Mouse (Mus musculus) CH12.LX (cell line): ENCODE data around the gene Timm22. TPM values are rescaled to one million over a fixed set of nuclear protein-coding genes. Genes with fewer than 3 reads are reported as not detected.
A peak's percentile ranks its signal among the peaks of the same experiment; 100 is the strongest.

Source experiments
- DNase-seq: peaks from one replicate; pipeline ENCODE4 v3.0.0-alpha.2; 2013; ENCODE audit errors: extremely low read depth
- H3K27ac ChIP-seq: 2 replicates; pipeline ENCODE4 v1.5.1; 2012; ENCODE audit warnings: low read depth, mild to moderate bottlenecking, control low read depth, moderate library complexity; ENCODE audit not compliant: insufficient read depth
- H3K27me3 ChIP-seq: replicated peaks from 2 replicates; pipeline ENCODE3; 2012; ENCODE audit warnings: inconsistent platforms
- H3K36me3 ChIP-seq, 2 experiments: replicated peaks in 1 of 2; 2 replicates each; pipeline versions ENCODE3 to v1.6.1; 2012; ENCODE audit warnings: inconsistent platforms in 1 of 2, low read length in 1 of 2, mild to moderate bottlenecking in 1 of 2, mixed read lengths in 1 of 2, moderate library complexity in 1 of 2; ENCODE audit not compliant: control insufficient read depth in 1 of 2, insufficient read depth in 1 of 2
- H3K4me1 ChIP-seq, 2 experiments: 2 replicates each; pipeline ENCODE4 v1.6.1; 2012; ENCODE audit warnings: inconsistent platforms in 1 of 2, moderate library complexity in 1 of 2; ENCODE audit not compliant: insufficient read depth in 2 of 2, control insufficient read depth in 1 of 2
- H3K4me2 ChIP-seq: 2 replicates; pipeline ENCODE4 v1.6.1; 2012; ENCODE audit warnings: low read depth, mild to moderate bottlenecking, control low read depth; ENCODE audit not compliant: poor library complexity, insufficient read depth, severe bottlenecking
- H3K4me3 ChIP-seq, 3 experiments: fragments of 150-350 bp in 1 of 3; sonication (generic) in 1 of 3; replicated peaks in 1 of 3; 2 replicates each; pipeline versions ENCODE3 to v1.5.1; 2011 to 2012; ENCODE audit warnings: low read depth in 2 of 3, low read length in 2 of 3, mild to moderate bottlenecking in 2 of 3, moderate library complexity in 2 of 3, control low read depth in 1 of 3, improper control_type of control experiment in 1 of 3, inconsistent platforms in 1 of 3, mixed read lengths in 1 of 3; ENCODE audit not compliant: poor library complexity in 1 of 3
- H3K79me2 ChIP-seq: replicated peaks from 2 replicates; pipeline ENCODE4 v1.6.1; 2012; ENCODE audit warnings: mild to moderate bottlenecking, moderate library complexity; ENCODE audit not compliant: control insufficient read depth, poor library complexity, insufficient read depth, severe bottlenecking; ENCODE audit errors: extremely low read depth
- H3K9ac ChIP-seq: 2 replicates; pipeline ENCODE4 v1.6.1; 2012; ENCODE audit warnings: low read depth, mild to moderate bottlenecking, control low read depth, moderate library complexity; ENCODE audit not compliant: insufficient read depth
- H3K9me3 ChIP-seq: replicated peaks from 2 replicates; pipeline ENCODE3; 2012; ENCODE audit warnings: low read length, inconsistent platforms, mixed read lengths
- BHLHE40 ChIP-seq: IDR thresholded peaks from 2 replicates; pipeline ENCODE4 v1.6.1; 2011; ENCODE audit warnings: mild to moderate bottlenecking, low read depth, low read length, improper control_type of control experiment
- CHD1 ChIP-seq: IDR thresholded peaks from 2 replicates; pipeline ENCODE4 v1.6.1; 2012; ENCODE audit warnings: low read depth, low read length, improper control_type of control experiment, inconsistent platforms
- CHD2 ChIP-seq: IDR thresholded peaks from 2 replicates; pipeline ENCODE4 v1.6.1; 2011; ENCODE audit warnings: low read length, improper control_type of control experiment
- ELF1 ChIP-seq: IDR thresholded peaks from 2 replicates; pipeline ENCODE4 v1.6.1; 2014; ENCODE audit warnings: low read depth, mild to moderate bottlenecking, inconsistent platforms, low read length, improper control_type of control experiment
- EP300 ChIP-seq: IDR thresholded peaks from 2 replicates; pipeline ENCODE4 v1.6.1; 2011; ENCODE audit warnings: low read length, improper control_type of control experiment
- ETS1 ChIP-seq: conservative IDR thresholded peaks from 2 replicates; pipeline ENCODE4 v1.6.1; 2012; ENCODE audit warnings: low read depth, mild to moderate bottlenecking, inconsistent platforms, low read length, improper control_type of control experiment, moderate library complexity
- GABPA ChIP-seq: IDR thresholded peaks from 2 replicates; pipeline ENCODE4 v1.6.1; 2012; ENCODE audit warnings: low read depth, low read length, improper control_type of control experiment, inconsistent platforms; ENCODE audit not compliant: insufficient replicate concordance
- HCFC1 ChIP-seq: IDR thresholded peaks from 2 replicates; pipeline ENCODE4 v1.6.1; 2012; ENCODE audit warnings: low read depth, mild to moderate bottlenecking, inconsistent platforms, low read length, improper control_type of control experiment
- IRF4 ChIP-seq: IDR thresholded peaks from 2 replicates; pipeline ENCODE4 v1.6.1; 2014; ENCODE audit warnings: low read depth, mild to moderate bottlenecking, inconsistent platforms, low read length, improper control_type of control experiment
- KAT2A ChIP-seq: IDR thresholded peaks from 2 replicates; pipeline ENCODE4 v1.6.1; 2012; ENCODE audit warnings: low read length, improper control_type of control experiment, inconsistent platforms; ENCODE audit not compliant: insufficient replicate concordance
- MAFK ChIP-seq: IDR thresholded peaks from 2 replicates; pipeline ENCODE4 v1.6.1; 2011; ENCODE audit warnings: low read length, improper control_type of control experiment; ENCODE audit not compliant: insufficient replicate concordance
- MAX ChIP-seq: IDR thresholded peaks from 2 replicates; pipeline ENCODE4 v1.6.1; 2011; ENCODE audit warnings: low read length, improper control_type of control experiment
- MAZ ChIP-seq: IDR thresholded peaks from 2 replicates; pipeline ENCODE4 v1.6.1; 2012; ENCODE audit warnings: low read depth, mild to moderate bottlenecking, inconsistent platforms, low read length, improper control_type of control experiment, moderate library complexity
- MEF2A ChIP-seq: IDR thresholded peaks from 2 replicates; pipeline ENCODE4 v1.6.1; 2014; ENCODE audit warnings: low read depth, mild to moderate bottlenecking, inconsistent platforms, low read length, improper control_type of control experiment, borderline replicate concordance
- MXI1 ChIP-seq: IDR thresholded peaks from 2 replicates; pipeline ENCODE4 v1.6.1; 2011; ENCODE audit warnings: mild to moderate bottlenecking, low read depth, low read length, improper control_type of control experiment
- MYC ChIP-seq: IDR thresholded peaks from 2 replicates; pipeline ENCODE4 v1.6.1; 2011; ENCODE audit warnings: low read depth, mild to moderate bottlenecking, improper control_type of control experiment, low read length
- NELFE ChIP-seq: IDR thresholded peaks from 2 replicates; pipeline ENCODE4 v1.6.1; 2011; ENCODE audit warnings: low read depth, low read length, improper control_type of control experiment
- NRF1 ChIP-seq: IDR thresholded peaks from 2 replicates; pipeline ENCODE4 v1.6.1; 2014; ENCODE audit warnings: low read depth, mild to moderate bottlenecking, inconsistent platforms, low read length, improper control_type of control experiment, moderate library complexity
- PAX5 ChIP-seq: IDR thresholded peaks from 2 replicates; pipeline ENCODE4 v1.6.1; 2012; ENCODE audit warnings: low read length, inconsistent platforms, mixed read lengths
- POLR2A ChIP-seq: IDR thresholded peaks from 2 replicates; pipeline ENCODE4 v1.6.1; 2011; ENCODE audit warnings: low read depth, mild to moderate bottlenecking, improper control_type of control experiment, low read length
- POLR2AphosphoS2 ChIP-seq: IDR thresholded peaks from 2 replicates; pipeline ENCODE4 v1.6.1; 2011; ENCODE audit warnings: low read depth, low read length, improper control_type of control experiment
- RCOR1 ChIP-seq: conservative IDR thresholded peaks from 2 replicates; pipeline ENCODE4 v1.6.1; 2012; ENCODE audit warnings: low read depth, mild to moderate bottlenecking, inconsistent platforms, low read length, improper control_type of control experiment
- SIN3A ChIP-seq: IDR thresholded peaks from 2 replicates; pipeline ENCODE4 v1.6.1; 2012; ENCODE audit warnings: low read length, improper control_type of control experiment, inconsistent platforms
- SMC3 ChIP-seq: IDR thresholded peaks from 2 replicates; pipeline ENCODE4 v1.6.1; 2011; ENCODE audit warnings: low read depth, low read length, improper control_type of control experiment
- TBP ChIP-seq: conservative IDR thresholded peaks from 2 replicates; pipeline ENCODE4 v1.6.1; 2011; ENCODE audit warnings: low read depth, low read length, improper control_type of control experiment
- TCF12 ChIP-seq: IDR thresholded peaks from 2 replicates; pipeline ENCODE4 v1.6.1; 2014; ENCODE audit warnings: low read depth, mild to moderate bottlenecking, inconsistent platforms, low read length, improper control_type of control experiment
- UBTF ChIP-seq: IDR thresholded peaks from 2 replicates; pipeline ENCODE4 v1.6.1; 2012; ENCODE audit warnings: low read depth, mild to moderate bottlenecking, inconsistent platforms, low read length, improper control_type of control experiment, moderate library complexity
- USF1 ChIP-seq: IDR thresholded peaks from 2 replicates; pipeline ENCODE4 v1.6.1; 2014; ENCODE audit warnings: low read depth, mild to moderate bottlenecking, inconsistent platforms, low read length, improper control_type of control experiment
- ZC3H11A ChIP-seq: IDR thresholded peaks from 2 replicates; pipeline ENCODE4 v1.6.1; 2012; ENCODE audit warnings: low read depth, mild to moderate bottlenecking, inconsistent platforms, low read length, improper control_type of control experiment
- ZKSCAN1 ChIP-seq: IDR thresholded peaks from 2 replicates; pipeline ENCODE4 v1.6.1; 2012; ENCODE audit warnings: low read depth, inconsistent platforms, low read length, improper control_type of control experiment, borderline replicate concordance
- dilution Hi-C: fragments of 300-500 bp; cut with MboI; formaldehyde crosslinking; loops from 2 replicates; pipeline ENCODE4 v1.14.3; 2020; ENCODE audit warnings: low sequenced_read_pairs; ENCODE audit not compliant: extremely low pct_unique_long_range_greater_than_20kb, extremely low pct_ligation_motif_present
- in situ Hi-C: fragments of 300-500 bp; cut with MboI; formaldehyde crosslinking; loops from 3 replicates; pipeline ENCODE4 v1.14.3; 2019; ENCODE audit warnings: low sequenced_read_pairs, low pct_ligation_motif_present, low pct_unique_long_range_greater_than_20kb, mixed read lengths
- polyA plus RNA-seq: library from polyadenylated mRNA; unstranded; fragments of >175 nt; gene quantifications from 2 replicates; pipeline ENCODE4 v1.2.1, GENCODE M21; 2012; ENCODE audit warnings: low read depth; ENCODE audit not compliant: insufficient read length
- total RNA-seq, 2 experiments: library from RNA; depleted of rRNA; stranded (reverse); fragments of 300-350 nt in 1 of 2; fragments of >200 nt in 1 of 2; gene quantifications; 2 replicates each; pipeline ENCODE4 v1.2.3; 2012 to 2014

The Timm22 gene
- total and polyA plus RNA-seq, 3 experiments: 44.6 to 81.4 (median 53.8) TPM

GRCm38 (mm10) chr11:76456897-76457296 is 50.1 kb downstream of the Timm22 start:
- TF ChIP-seq POLR2A (peak; percentile 50), SMC3 (peak; percentile 7; the same call in 1 of the 2 replicates), ZC3H11A (no peak), PAX5 (no peak), KAT2A (no peak), TCF12 (peak; percentile 67), MAZ (peak; percentile 79; the same call in 1 of the 2 replicates), UBTF (no peak), CHD1 (0 out of 2 replicates have a peak, but pooled peaks have one; percentile 25), POLR2AphosphoS2 (no peak; the same call in 1 of the 2 replicates), EP300 (peak; percentile 36; the same call in 1 of the 2 replicates), HCFC1 (peak; percentile 47; the same call in 1 of the 2 replicates), ETS1 (peak; percentile 92), BHLHE40 (peak; percentile 90), GABPA (no peak), USF1 (no peak), ZKSCAN1 (no peak), NELFE (no peak), RCOR1 (no peak), MEF2A (peak; percentile 72; the same call in 1 of the 2 replicates), TBP (no peak), SIN3A (peak; percentile 86), ELF1 (peak; percentile 85), MXI1 (peak; percentile 76), NRF1 (no peak), MAX (no peak), MAFK (no peak), MYC (peak; percentile 89; the same call in 1 of the 2 replicates), CHD2 (peak; percentile 91), IRF4 (peak; percentile 65; the same call in 1 of the 2 replicates)
- TF ChIP-seq, all 38 proteins: peak for 16
- peak overlapping the region; percentile 44 for H3K4me2 ChIP-seq
- no peaks in the 10 kb centered on the region for H3K79me2 ChIP-seq
- peak overlapping the region; percentile 67 for H3K27ac ChIP-seq
- no peak overlapping the region for H3K4me3 ChIP-seq
- H3K36me3 ChIP-seq: peaks cover 32 to 66% of the 10 kb centered on the region in 2 experiments
- dilution Hi-C loops: no loop called here
- H3K9me3 ChIP-seq: no peaks in the 10 kb centered on the region
- 0 out of 2 replicates have a peak overlapping the region, but pooled peaks have one; percentile 12 for H3K9ac ChIP-seq
- H3K4me1 ChIP-seq: peaks cover 44 to 68% of the 10 kb centered on the region in 2 experiments
- no peaks in the 10 kb centered on the region for H3K27me3 ChIP-seq
- in situ Hi-C loops: loop anchor here (5.0 to 10.0 kb wide), 2 partner anchors 35 to 188 kb away; no protein-coding TSS in a partner anchor
- DNase-seq: peak; percentile 91
